7 mouse cellular contexts compared by ENCODE assay signal in the genomic region with DNA sequence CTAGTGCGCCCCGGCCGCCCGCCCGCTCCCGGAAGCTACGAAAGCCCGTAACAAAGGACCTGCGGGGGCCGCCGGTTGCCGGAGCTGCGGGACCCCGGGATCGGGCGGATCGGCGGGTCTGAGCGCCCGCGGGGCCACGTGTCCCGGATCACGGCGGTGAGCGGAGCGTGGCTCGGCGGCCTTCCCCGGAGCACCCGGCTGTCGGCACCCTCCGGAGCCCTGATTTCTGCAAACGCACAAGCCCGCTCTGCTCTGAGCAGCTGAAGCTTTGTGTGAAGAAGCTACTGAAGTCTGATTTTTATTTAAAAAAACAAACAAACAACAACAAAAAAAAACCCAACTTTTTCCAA. TPM values are rescaled to one million over a fixed set of nuclear protein-coding genes. Genes with fewer than 3 reads are reported as not detected.
DNase-seq lines count a peak whose midpoint lies in the region; ATAC-seq and TF ChIP-seq lines count a peak whose summit lies in the region.

No protein-coding gene starts in this region.

- no peak; the same call in 1 of the 2 replicates for ATAC-seq in forebrain, embryonic 11.5 days (replicated peaks; ENCODE audit: low FRiP score)
- ATAC-seq in liver, embryonic 11.5 days (replicated peaks; ENCODE audit: low FRiP score), result peak; percentile 51; the same call in 1 of the 2 replicates
- ATAC-seq in stomach, postnatal 0 days (ENCODE audit: low FRiP score, low TSS enrichment), result no peak; the same call in 1 of the 2 replicates

- peak overlapping the region; percentile 96 for H3K9ac ChIP-seq in forebrain, embryonic 11.5 days (ENCODE audit: low read length)
- H3K9ac ChIP-seq in liver, embryonic 11.5 days (ENCODE audit: low read depth, low read length), result peak overlapping the region; percentile 86
- H3K9ac ChIP-seq in stomach, postnatal 0 days (ENCODE audit: low read length), result peak overlapping the region; percentile 92

- H3K4me2 ChIP-seq in forebrain, embryonic 11.5 days (ENCODE audit: low read depth, low read length, severe bottlenecking), result peak overlapping the region; percentile 52
- H3K4me2 ChIP-seq in liver, embryonic 11.5 days, result peak overlapping the region; percentile 81
- H3K4me2 ChIP-seq in stomach, postnatal 0 days (replicated peaks; ENCODE audit: low read depth), result peak overlapping the region; percentile 82

- WGBS in spleen, adult 2 months, result under 1% methylated on average over 35 of the region's 35 CpGs
- WGBS in forebrain, embryonic 11.5 days, result under 1% methylated on average over 34 of the region's 35 CpGs
- WGBS in liver, embryonic 11.5 days, result under 1% methylated on average over 35 of the region's 35 CpGs
- under 1% methylated on average over 35 of the region's 35 CpGs for WGBS in stomach, postnatal 0 days

- DNase-seq in spleen, adult 2 months (ENCODE audit: low read depth in 1 of 2, low spot score in 2 of 2), result no peak
- no peak for DNase-seq in spleen, postnatal 4 days (ENCODE audit: low spot score in 2 of 2)
- DNase-seq in forebrain, embryonic 11.5 days (ENCODE audit: low spot score), result no peak
- no peak for DNase-seq in liver, embryonic 11.5 days (ENCODE audit: low spot score)
- no peak for DNase-seq in stomach, postnatal 0 days (ENCODE audit: low spot score)
- no peak for DNase-seq in retina, embryonic 14.5 days (ENCODE audit: low spot score)
- no peak for DNase-seq in right cerebral cortex, postnatal 14 days

- H3K4me1 ChIP-seq in spleen, adult 2 months (ENCODE audit: control insufficient read depth, insufficient read depth, insufficient read length), result peaks cover 12% of the 10 kb centered on the region
- H3K4me1 ChIP-seq in forebrain, embryonic 11.5 days (replicated peaks; ENCODE audit: control insufficient read depth, insufficient read depth, low read length), result peaks cover 7% of the 10 kb centered on the region; the same call in 1 of the 2 replicates
- H3K4me1 ChIP-seq in liver, embryonic 11.5 days (replicated peaks; ENCODE audit: control insufficient read depth, insufficient read depth, low read length), result peaks cover 17% of the 10 kb centered on the region
- H3K4me1 ChIP-seq in stomach, postnatal 0 days (replicated peaks; ENCODE audit: control insufficient read depth, insufficient read depth), result no peaks in the 10 kb centered on the region

- TF ChIP-seq POLR2A in spleen, adult 2 months (IDR thresholded peaks at IDR 0.05; ENCODE audit: low read depth, low read length), result no peak

- H3K4me3 ChIP-seq in spleen, adult 2 months (ENCODE audit: extremely low read depth, insufficient read depth, insufficient read length), result peak overlapping the region; percentile 90
- H3K4me3 ChIP-seq in forebrain, embryonic 11.5 days (ENCODE audit: low read depth, low read length), result peak overlapping the region; percentile 84
- H3K4me3 ChIP-seq in liver, embryonic 11.5 days (ENCODE audit: low read depth, low read length), result peak overlapping the region; percentile 89
- H3K4me3 ChIP-seq in stomach, postnatal 0 days (ENCODE audit: low read depth, low read length), result peak overlapping the region; percentile 95

- TF ChIP-seq CTCF in spleen, adult 2 months (IDR thresholded peaks at IDR 0.05; ENCODE audit: extremely low read depth, insufficient read depth, insufficient read length, insufficient replicate concordance), result no peak
- no peak for TF ChIP-seq CTCF in stomach, postnatal 0 days (IDR thresholded peaks at IDR 0.05; ENCODE audit: low read depth)

- peak overlapping the region; percentile 86 for H3K27ac ChIP-seq in spleen, adult 2 months (ENCODE audit: insufficient read depth, low read length)
- peak overlapping the region; percentile 84 for H3K27ac ChIP-seq in forebrain, embryonic 11.5 days (ENCODE audit: low read depth, low read length)
- H3K27ac ChIP-seq in liver, embryonic 11.5 days (ENCODE audit: low read depth, low read length), result peak overlapping the region; percentile 71; the same call in 1 of the 2 replicates
- H3K27ac ChIP-seq in stomach, postnatal 0 days (replicated peaks), result peak overlapping the region; percentile 93

- no peaks in the 10 kb centered on the region for H3K27me3 ChIP-seq in spleen, adult 2 months (ENCODE audit: control insufficient read depth, insufficient read depth, low read length)
- no peaks in the 10 kb centered on the region for H3K27me3 ChIP-seq in forebrain, embryonic 11.5 days (ENCODE audit: control insufficient read depth, insufficient read depth, low read length)
- no peaks in the 10 kb centered on the region for H3K27me3 ChIP-seq in liver, embryonic 11.5 days (replicated peaks; ENCODE audit: control insufficient read depth, insufficient read depth, low read length)
- H3K27me3 ChIP-seq in stomach, postnatal 0 days (ENCODE audit: control insufficient read depth, insufficient read depth, low read length), result no peaks in the 10 kb centered on the region

- peaks cover 2% of the 10 kb centered on the region; the same call in 1 of the 2 replicates for H3K36me3 ChIP-seq in spleen, adult 2 months (ENCODE audit: control insufficient read depth, insufficient read depth, low read length)
- no peaks in the 10 kb centered on the region for H3K36me3 ChIP-seq in forebrain, embryonic 11.5 days (ENCODE audit: control insufficient read depth, insufficient read depth, low read length)
- peaks cover 10% of the 10 kb centered on the region for H3K36me3 ChIP-seq in liver, embryonic 11.5 days (ENCODE audit: control insufficient read depth, insufficient read depth, low read length)
- peaks cover 3% of the 10 kb centered on the region; the same call in 1 of the 2 replicates for H3K36me3 ChIP-seq in stomach, postnatal 0 days (ENCODE audit: control insufficient read depth, insufficient read depth, low read length)

- no peaks in the 10 kb centered on the region for H3K9me3 ChIP-seq in forebrain, embryonic 11.5 days (ENCODE audit: control insufficient read depth, low read length)
- no peaks in the 10 kb centered on the region for H3K9me3 ChIP-seq in liver, embryonic 11.5 days (ENCODE audit: control insufficient read depth, low read length)
- H3K9me3 ChIP-seq in stomach, postnatal 0 days (ENCODE audit: control insufficient read depth, low read length), result no peaks in the 10 kb centered on the region

- no peak for TF ChIP-seq EP300 in stomach, postnatal 0 days (optimal IDR thresholded peaks at IDR 0.05)

RNA-seq across cellular contexts. Expression of a gene that starts 0.3 kb away (rescaled TPM):
- 38.2 and 42.8 TPM in 2 replicates for polyA plus RNA-seq in spleen, adult 2 months (2012; rRNA removed)
- polyA plus RNA-seq in forebrain, embryonic 11.5 days (2014; fragmentation: Nextera tagmentation; extraction: Ambion mirVana), result 31.5 and 34.7 TPM in 2 replicates
- polyA plus RNA-seq in liver, embryonic 11.5 days (2014; fragmentation: Nextera tagmentation; extraction: Ambion mirVana), result 15.0 and 17.9 TPM in 2 replicates
- polyA plus RNA-seq in stomach, postnatal 0 days (2015; fragmentation: Nextera tagmentation; extraction: Ambion mirVana), result 7.9 and 8.1 TPM in 2 replicates

RNA-seq across cellular contexts. Expression of a gene that starts 0.6 kb away (rescaled TPM):
- polyA plus RNA-seq in spleen, adult 2 months (2012; rRNA removed), result 7.0 and 7.1 TPM in 2 replicates
- polyA plus RNA-seq in forebrain, embryonic 11.5 days (2014; fragmentation: Nextera tagmentation; extraction: Ambion mirVana), result 9.9 and 10.4 TPM in 2 replicates
- 6.8 and 9.5 TPM in 2 replicates for polyA plus RNA-seq in liver, embryonic 11.5 days (2014; fragmentation: Nextera tagmentation; extraction: Ambion mirVana)
- 8.6 and 9.0 TPM in 2 replicates for polyA plus RNA-seq in stomach, postnatal 0 days (2015; fragmentation: Nextera tagmentation; extraction: Ambion mirVana)

RNA-seq across cellular contexts. Expression of a gene that starts 24.7 kb away (rescaled TPM):
- not detected in 2 replicates for polyA plus RNA-seq in spleen, adult 2 months (2012; rRNA removed)
- not detected in 2 replicates for polyA plus RNA-seq in forebrain, embryonic 11.5 days (2014; fragmentation: Nextera tagmentation; extraction: Ambion mirVana)
- polyA plus RNA-seq in liver, embryonic 11.5 days (2014; fragmentation: Nextera tagmentation; extraction: Ambion mirVana), result not detected in 2 replicates
- polyA plus RNA-seq in stomach, postnatal 0 days (2015; fragmentation: Nextera tagmentation; extraction: Ambion mirVana), result 0.05 TPM in 1 of 2 replicates, not detected in the other
